Mouse (Mus musculus): ENCODE results near the gene Taf6l. TPM values are rescaled to one million over a fixed set of nuclear protein-coding genes. Genes with fewer than 3 reads are reported as not detected.
"Not testable (repeated sequence)": the region's sequence is repeated elsewhere in the genome, so short reads cannot be mapped to it uniquely, and the experiment has no call there.

The Taf6l gene
- polyA plus RNA-seq, 1 experiment from 2014 or later: 18.3 TPM

DNA sequence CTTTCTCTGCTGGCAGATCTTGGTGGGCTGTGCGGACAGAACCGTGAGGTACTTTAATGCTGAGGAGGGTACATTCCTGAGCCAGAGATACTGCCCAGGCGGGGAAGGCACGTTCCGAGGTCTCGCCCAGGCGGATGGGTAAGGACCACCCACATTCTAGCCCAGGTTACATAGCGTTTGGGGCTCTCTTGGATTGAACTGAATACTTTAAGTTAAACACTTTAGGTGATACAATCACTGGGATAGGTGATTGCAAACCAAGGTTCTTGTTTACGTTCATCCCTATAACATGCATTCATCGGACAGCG, 50.1 kb downstream of the Taf6l start:
- H3K36me3 ChIP-seq (ENCODE audit: control insufficient read depth, insufficient read depth, low read length): peaks cover 34% of the 10 kb centered on the region
- no peaks in the 10 kb centered on the region for H3K9me3 ChIP-seq (replicated peaks; ENCODE audit: control insufficient read depth, low read length)
- H3K4me1 ChIP-seq (ENCODE audit: control insufficient read depth, insufficient read depth, low read length): peaks cover 9% of the 10 kb centered on the region; the same call in 1 of the 2 replicates
- ATAC-seq: no peak; the same call in 1 of the 2 replicates
- H3K27me3 ChIP-seq (replicated peaks; ENCODE audit: control insufficient read depth, insufficient read depth, low read length): no peaks in the 10 kb centered on the region
- DNase-seq (ENCODE audit: low spot score): no peak
- peak overlapping the region; percentile 81 for H3K4me3 ChIP-seq (ENCODE audit: low read depth, low read length)
- WGBS: 3% methylated on average over 11 of the region's 11 CpGs
- peak overlapping the region; percentile 78 for H3K9ac ChIP-seq (ENCODE audit: low read length)
- H3K4me2 ChIP-seq (ENCODE audit: low read length): peak overlapping the region; percentile 93
- H3K27ac ChIP-seq (ENCODE audit: low read depth, low read length): no peak overlapping the region

DNA sequence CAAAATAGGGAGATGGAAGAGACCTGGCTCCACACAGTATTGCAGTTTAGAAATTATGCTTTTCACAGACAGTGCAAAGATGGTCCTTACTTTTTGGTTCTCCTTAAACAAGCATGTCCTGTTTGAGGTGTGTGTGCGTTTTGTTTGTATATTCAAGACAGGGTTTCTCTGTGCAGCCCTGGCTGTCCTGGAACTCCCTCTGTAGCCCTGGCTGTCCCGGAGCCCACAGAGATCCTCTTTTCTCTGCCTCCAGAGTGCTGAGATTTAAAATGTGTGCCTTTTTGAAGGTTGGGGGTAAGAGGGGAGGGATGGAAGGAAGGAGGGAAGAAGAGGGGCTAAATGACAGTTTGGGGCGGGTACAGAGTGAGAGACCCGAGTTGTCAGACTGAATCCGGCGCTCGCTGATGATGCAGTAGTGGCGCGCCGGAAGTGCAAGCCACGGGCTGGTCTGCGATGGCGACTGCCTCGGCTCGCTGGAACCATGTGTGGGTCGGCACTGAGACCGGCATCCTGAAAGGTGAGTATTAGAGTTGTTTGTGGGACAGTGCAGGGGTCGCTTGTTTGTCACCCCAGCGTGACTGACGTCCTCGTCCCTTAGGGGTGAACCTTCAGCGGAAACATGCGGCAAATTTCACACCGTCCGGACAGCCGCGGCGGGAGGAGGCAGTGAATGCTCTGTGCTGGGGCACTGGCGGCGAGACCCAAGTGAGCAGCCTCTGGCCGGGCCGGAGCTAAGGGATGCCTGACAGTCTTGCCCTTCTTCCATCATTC, 50.6 kb downstream of the Taf6l start, which contains the start of gene Wdr74:
Gene Wdr74 (plus strand): TSS at position 439 of the 771 bp plus-strand sequence.
- Histone ChIP-seq H3K4me2 (ENCODE audit: low read length) (peak within 1 kb of the TSS; percentile 93), H3K4me1 (ENCODE audit: control insufficient read depth, insufficient read depth, low read length) (peaks cover 5% of the 10 kb centered on the region; the same call in 1 of the 2 replicates), H3K36me3 (ENCODE audit: control insufficient read depth, insufficient read depth, low read length) (peaks cover 32% of the 10 kb centered on the region), H3K27me3 (replicated peaks; ENCODE audit: control insufficient read depth, insufficient read depth, low read length) (no peaks in the 10 kb centered on the region), H3K9ac (ENCODE audit: low read length) (peak within 1 kb of the TSS; percentile 78), H3K9me3 (replicated peaks; ENCODE audit: control insufficient read depth, low read length) (no peaks in the 10 kb centered on the region), H3K27ac (ENCODE audit: low read depth, low read length) (0 out of 2 replicates have a peak within 1 kb of the TSS, but pooled peaks have one; percentile 46), H3K4me3 (ENCODE audit: low read depth, low read length) (peak within 1 kb of the TSS; percentile 81)
- ATAC-seq (peak; percentile 97), DNase-seq (ENCODE audit: low spot score) (peak; percentile 96)
- WGBS: under 1% methylated on average over 32 of the region's 32 CpGs

DNA sequence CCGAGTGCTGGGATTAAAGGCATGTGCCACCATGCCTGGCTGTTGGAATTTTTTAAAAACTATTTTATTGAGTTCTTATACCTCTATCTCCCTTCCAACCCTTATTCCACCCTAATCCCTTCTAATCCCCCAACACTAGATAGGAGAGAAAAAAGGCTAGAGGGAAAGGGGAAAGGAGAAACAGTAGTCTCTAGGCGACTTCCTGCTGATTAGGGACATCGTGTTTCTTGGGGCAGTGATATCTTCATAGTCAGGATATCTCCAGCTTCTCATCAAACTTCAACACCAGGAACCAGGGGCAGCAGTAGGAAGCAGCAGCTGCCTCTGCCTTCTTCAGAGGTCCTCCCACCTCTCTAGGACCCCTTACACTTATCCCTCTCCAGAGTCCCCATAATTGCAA, 51.9 kb downstream of the Taf6l start:
- Histone ChIP-seq H3K36me3 (ENCODE audit: control insufficient read depth, insufficient read depth, low read length) (peaks cover 19% of the 10 kb centered on the region), H3K4me2 (ENCODE audit: low read length) (no peak overlapping the region), H3K4me1 (ENCODE audit: control insufficient read depth, insufficient read depth, low read length) (peaks cover 4% of the 10 kb centered on the region; the same call in 1 of the 2 replicates), H3K27ac (ENCODE audit: low read depth, low read length) (no peak overlapping the region), H3K9me3 (replicated peaks; ENCODE audit: control insufficient read depth, low read length) (no peaks in the 10 kb centered on the region), H3K27me3 (replicated peaks; ENCODE audit: control insufficient read depth, insufficient read depth, low read length) (no peaks in the 10 kb centered on the region), H3K4me3 (ENCODE audit: low read depth, low read length) (no peak overlapping the region), H3K9ac (ENCODE audit: low read length) (no peak overlapping the region)
- 63% methylated on average over 3 of the region's 3 CpGs for WGBS
- ATAC-seq: no peak
- no peak for DNase-seq (ENCODE audit: low spot score)

DNA sequence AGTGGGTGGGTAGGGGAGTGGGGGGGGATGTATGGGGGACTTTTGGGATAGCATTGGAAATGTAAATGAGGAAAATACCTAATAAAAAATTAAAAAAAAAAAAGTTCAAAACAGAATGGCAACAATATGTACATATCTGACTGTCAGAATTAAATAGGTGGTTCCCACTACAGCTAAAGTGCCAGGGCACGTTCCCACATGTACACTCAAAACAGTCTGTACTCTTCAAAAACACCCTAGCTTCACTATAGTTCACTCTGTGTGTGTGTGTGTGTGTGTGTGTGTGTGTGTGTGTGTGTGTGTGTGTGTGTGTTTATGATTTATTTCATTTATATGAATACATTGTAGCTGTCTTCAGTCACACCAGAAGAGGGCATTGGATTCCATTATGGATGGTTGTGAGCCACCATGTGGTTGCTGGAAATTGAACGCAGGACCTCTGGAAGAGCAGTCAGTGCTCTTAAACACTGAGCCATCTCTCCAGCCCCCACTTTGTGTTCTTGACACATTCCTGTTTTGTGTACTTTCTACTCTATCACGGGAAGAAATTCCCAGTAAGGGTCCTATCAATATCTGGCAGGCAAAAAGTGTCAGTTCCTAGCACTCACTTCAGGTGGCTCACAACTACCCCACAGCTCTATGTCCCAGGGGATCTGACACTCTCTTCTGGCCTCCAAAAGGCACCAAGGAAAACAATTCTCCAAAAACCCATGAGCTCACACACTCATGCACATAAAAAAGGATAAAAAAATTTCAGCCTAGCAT, 57.7 kb downstream of the Taf6l start:
- not testable (repeated sequence) for H3K4me3 ChIP-seq (ENCODE audit: low read depth, low read length); H3K4me2 ChIP-seq (ENCODE audit: low read length); H3K27me3 ChIP-seq (replicated peaks; ENCODE audit: control insufficient read depth, insufficient read depth, low read length); H3K9ac ChIP-seq (ENCODE audit: low read length); DNase-seq (ENCODE audit: low spot score); ATAC-seq; H3K9me3 ChIP-seq (replicated peaks; ENCODE audit: control insufficient read depth, low read length); H3K27ac ChIP-seq (ENCODE audit: low read depth, low read length)
- 56% methylated on average over 3 of the region's 3 CpGs for WGBS
- peaks cover 13% of the 10 kb centered on the region for H3K4me1 ChIP-seq (ENCODE audit: control insufficient read depth, insufficient read depth, low read length)
- H3K36me3 ChIP-seq (ENCODE audit: control insufficient read depth, insufficient read depth, low read length): peaks cover 32% of the 10 kb centered on the region

DNA sequence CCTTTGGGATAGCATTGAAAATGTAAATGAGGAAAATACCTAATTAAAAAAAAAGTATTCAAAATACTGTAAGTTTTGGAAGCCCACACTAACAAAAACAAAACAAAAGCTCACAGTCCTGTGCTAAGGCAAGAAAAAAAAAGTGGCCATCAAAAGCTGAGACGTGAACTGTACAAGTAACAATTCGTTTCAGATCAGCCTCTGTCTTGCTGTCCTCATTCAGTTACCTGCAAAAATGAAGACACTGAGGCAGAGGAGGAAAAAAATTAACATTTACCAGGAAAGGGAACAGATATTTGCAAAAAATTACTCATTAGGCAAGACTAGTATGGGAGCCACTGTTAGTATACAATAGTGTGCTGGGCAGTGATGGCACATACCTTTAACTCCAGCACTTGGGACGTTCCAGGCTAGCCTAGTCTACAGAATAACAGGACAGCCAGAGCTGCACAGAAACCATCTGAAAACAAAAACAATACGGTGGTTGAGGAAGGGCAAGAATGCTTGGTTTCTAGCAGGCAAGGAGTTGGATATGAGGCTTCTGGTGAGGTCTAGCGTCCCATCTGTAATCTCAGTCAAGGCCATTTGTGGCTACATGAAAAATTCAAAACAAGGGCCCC, 58.6 kb downstream of the Taf6l start:
- Histone ChIP-seq H3K4me2 (ENCODE audit: low read length) (no peak overlapping the region), H3K4me1 (ENCODE audit: control insufficient read depth, insufficient read depth, low read length) (peaks cover 13% of the 10 kb centered on the region), H3K36me3 (ENCODE audit: control insufficient read depth, insufficient read depth, low read length) (peaks cover 32% of the 10 kb centered on the region), H3K9ac (ENCODE audit: low read length) (no peak overlapping the region), H3K4me3 (ENCODE audit: low read depth, low read length) (no peak overlapping the region), H3K27ac (ENCODE audit: low read depth, low read length) (no peak overlapping the region), H3K27me3 (replicated peaks; ENCODE audit: control insufficient read depth, insufficient read depth, low read length) (no peaks in the 10 kb centered on the region), H3K9me3 (replicated peaks; ENCODE audit: control insufficient read depth, low read length) (no peaks in the 10 kb centered on the region)
- ATAC-seq: no peak
- WGBS: 19% methylated on average over 5 of the region's 5 CpGs
- DNase-seq (ENCODE audit: low spot score): no peak

DNA sequence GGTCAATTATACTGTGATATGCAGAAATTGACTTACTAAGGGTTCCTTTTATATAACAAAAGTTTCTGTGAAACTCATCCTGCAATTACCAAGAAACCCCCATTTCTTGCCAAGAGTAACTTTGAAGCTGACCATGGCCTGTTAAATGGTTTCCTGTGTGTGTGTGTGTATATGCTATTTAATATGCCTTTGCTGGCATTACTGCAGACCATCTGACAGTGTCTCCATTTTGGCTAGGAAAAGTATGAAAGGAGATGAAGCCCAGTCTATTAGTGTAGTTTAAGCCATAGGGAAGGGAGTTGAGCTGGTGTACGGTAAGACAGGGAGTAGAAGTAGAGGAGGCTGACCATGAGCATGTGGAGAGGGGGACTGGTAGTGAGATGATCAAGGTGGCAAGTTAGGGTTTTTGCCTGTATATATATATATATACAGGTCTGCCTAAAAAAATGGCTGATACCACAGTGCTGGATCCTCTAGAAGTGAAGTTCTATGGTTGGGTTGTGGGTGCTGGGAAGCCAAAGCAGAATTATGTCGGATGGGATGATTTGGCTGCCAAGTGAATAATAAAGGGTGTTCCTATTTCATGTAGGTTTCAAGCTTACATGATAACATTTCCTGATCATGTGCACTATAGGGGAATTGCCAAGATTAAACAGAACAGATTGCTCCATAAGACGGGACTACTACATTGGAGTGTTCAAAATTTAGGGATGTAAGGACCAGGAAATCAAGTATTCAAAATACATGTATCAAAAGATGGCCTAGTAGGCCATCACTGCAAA, 59.4 kb downstream of the Taf6l start:
- H3K4me3 ChIP-seq (ENCODE audit: low read depth, low read length): no peak overlapping the region
- H3K4me2 ChIP-seq (ENCODE audit: low read length): no peak overlapping the region
- H3K27ac ChIP-seq (ENCODE audit: low read depth, low read length): no peak overlapping the region
- H3K9me3 ChIP-seq (replicated peaks; ENCODE audit: control insufficient read depth, low read length): no peaks in the 10 kb centered on the region
- H3K36me3 ChIP-seq (ENCODE audit: control insufficient read depth, insufficient read depth, low read length): peaks cover 32% of the 10 kb centered on the region
- H3K27me3 ChIP-seq (replicated peaks; ENCODE audit: control insufficient read depth, insufficient read depth, low read length): no peaks in the 10 kb centered on the region
- WGBS: 19% methylated on average over 3 of the region's 3 CpGs
- H3K9ac ChIP-seq (ENCODE audit: low read length): no peak overlapping the region
- peaks cover 19% of the 10 kb centered on the region for H3K4me1 ChIP-seq (ENCODE audit: control insufficient read depth, insufficient read depth, low read length)
- ATAC-seq (no peak), DNase-seq (ENCODE audit: low spot score) (no peak)

DNA sequence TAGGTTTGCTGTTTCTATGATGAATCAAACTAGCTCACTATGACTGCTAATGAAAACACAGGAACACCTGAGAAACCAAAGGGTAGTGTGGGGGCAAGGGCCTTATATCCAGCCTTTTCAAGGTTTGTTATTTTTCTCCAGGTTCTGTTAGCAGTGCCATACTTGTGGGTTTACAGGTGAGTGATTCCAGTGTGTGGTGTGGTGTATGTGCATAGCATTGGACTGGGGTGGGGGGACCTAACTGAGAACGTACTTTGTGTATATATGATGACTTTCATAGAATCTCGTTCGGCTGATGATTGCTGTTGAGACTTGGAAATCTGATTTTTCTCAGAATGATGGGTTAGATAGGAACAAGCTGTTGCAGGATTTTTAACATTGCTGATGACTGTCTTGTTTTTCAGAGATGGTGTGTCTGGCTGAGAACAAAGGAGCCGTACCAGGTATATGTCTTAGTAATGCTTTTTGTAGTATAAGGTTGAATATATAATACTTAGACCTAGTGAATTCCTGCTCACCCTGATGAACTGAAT, 61.1 kb downstream of the Taf6l start:
- Histone ChIP-seq H3K9ac (ENCODE audit: low read length) (peak overlapping the region; percentile 97), H3K27ac (ENCODE audit: low read depth, low read length) (no peak overlapping the region), H3K27me3 (replicated peaks; ENCODE audit: control insufficient read depth, insufficient read depth, low read length) (no peaks in the 10 kb centered on the region), H3K36me3 (ENCODE audit: control insufficient read depth, insufficient read depth, low read length) (peaks cover 32% of the 10 kb centered on the region), H3K4me1 (ENCODE audit: control insufficient read depth, insufficient read depth, low read length) (peaks cover 21% of the 10 kb centered on the region), H3K9me3 (replicated peaks; ENCODE audit: control insufficient read depth, low read length) (no peaks in the 10 kb centered on the region), H3K4me2 (ENCODE audit: low read length) (peak overlapping the region; percentile 83), H3K4me3 (ENCODE audit: low read depth, low read length) (peak overlapping the region; percentile 63)
- 42% methylated on average over 4 of the region's 4 CpGs for WGBS
- ATAC-seq (no peak), DNase-seq (ENCODE audit: low spot score) (no peak)

All from forebrain, embryonic 14.5 days (tissue).